Mouse (Mus musculus) bone marrow macrophage, adult 2 months (primary cell): ENCODE measurements at regions not wholly inside any gene's neighbourhood (a gene's known extent, or its start where the extent isn't known, plus 50 kb on each side); places are given as distances from the start of the nearest gene placed in this dataset.

Experiments used
- H3K27ac ChIP-seq: 2 replicates; pipeline ENCODE4 v1.5.1; 2012; ENCODE audit warnings: low read depth, low read length; ENCODE audit not compliant: insufficient read depth
- H3K4me1 ChIP-seq: 2 replicates; pipeline ENCODE4 v1.6.1; 2012; ENCODE audit warnings: low read length; ENCODE audit not compliant: control insufficient read depth, insufficient read depth
- H3K4me3 ChIP-seq: 2 replicates; pipeline ENCODE4 v1.5.1; 2012; ENCODE audit warnings: mild to moderate bottlenecking, low read length, moderate library complexity; ENCODE audit not compliant: insufficient read depth
- CTCF ChIP-seq: IDR thresholded peaks from 2 replicates; pipeline ENCODE4 v1.5.1; 2012; ENCODE audit warnings: low read depth, mild to moderate bottlenecking, low read length, moderate library complexity
- POLR2A ChIP-seq: IDR thresholded peaks from 2 replicates; pipeline ENCODE4 v1.6.1; 2012; ENCODE audit warnings: mild to moderate bottlenecking, low read depth, low read length, borderline replicate concordance

GRCm38 (mm10) chr6:52477380-52477779, 162.8 kb downstream of the Hibadh start:
- TF ChIP-seq CTCF: no peak
- no peak overlapping the region for H3K4me3 ChIP-seq
- H3K4me1 ChIP-seq: peaks cover 31% of the 10 kb centered on the region
- H3K27ac ChIP-seq: peak overlapping the region; percentile 68

GRCm38 (mm10) chr6:52478624-52479023, 161.6 kb downstream of the Hibadh start:
- Histone ChIP-seq H3K4me1 (peaks cover 30% of the 10 kb centered on the region), H3K27ac (no peak overlapping the region), H3K4me3 (no peak overlapping the region)
- TF ChIP-seq POLR2A: no peak
- no peak for TF ChIP-seq CTCF

- no peak for TF ChIP-seq CTCF
- no peak for TF ChIP-seq POLR2A
- H3K4me3 ChIP-seq: no peak overlapping the region
- peaks cover 30% of the 10 kb centered on the region for H3K4me1 ChIP-seq
- H3K27ac ChIP-seq: no peak overlapping the region
These were observed 161.0 kb downstream of the Hibadh start for GRCm38 (mm10) chr6:52479200-52479599.

- Histone ChIP-seq H3K27ac (no peak overlapping the region), H3K4me3 (no peak overlapping the region), H3K4me1 (peaks cover 39% of the 10 kb centered on the region)
- TF ChIP-seq POLR2A (no peak), CTCF (no peak)
These were observed 158.2 kb downstream of the Hibadh start for GRCm38 (mm10) chr6:52481975-52482374.

GRCm38 (mm10) chr6:52486146-52486545, 154.0 kb downstream of the Hibadh start:
- Histone ChIP-seq H3K27ac (peak overlapping the region; percentile 71), H3K4me1 (peaks cover 39% of the 10 kb centered on the region), H3K4me3 (no peak overlapping the region)
- TF ChIP-seq POLR2A: no peak
- TF ChIP-seq CTCF: no peak

GRCm38 (mm10) chr6:52486655-52487054, 153.5 kb downstream of the Hibadh start:
- H3K4me3 ChIP-seq: no peak overlapping the region
- peak overlapping the region; percentile 71 for H3K27ac ChIP-seq
- no peak for TF ChIP-seq POLR2A
- TF ChIP-seq CTCF: no peak
- H3K4me1 ChIP-seq: peaks cover 39% of the 10 kb centered on the region

- peak overlapping the region; percentile 8; the same call in 1 of the 2 replicates for H3K27ac ChIP-seq
- peaks cover 37% of the 10 kb centered on the region for H3K4me1 ChIP-seq
- H3K4me3 ChIP-seq: no peak overlapping the region
- TF ChIP-seq CTCF (no peak), POLR2A (no peak)
These were observed 152.3 kb downstream of the Hibadh start for GRCm38 (mm10) chr6:52487861-52488260.

GRCm38 (mm10) chr6:52490264-52490775, 149.9 kb downstream of the Hibadh start:
- Histone ChIP-seq H3K4me3 (no peak overlapping the region), H3K4me1 (peaks cover 36% of the 10 kb centered on the region), H3K27ac (no peak overlapping the region)
- TF ChIP-seq CTCF: peak; percentile 36; the same call in 1 of the 2 replicates
- TF ChIP-seq POLR2A: no peak

GRCm38 (mm10) chr6:52495301-52495700, 144.9 kb downstream of the Hibadh start:
- no peak overlapping the region for H3K4me3 ChIP-seq
- H3K4me1 ChIP-seq: no peaks in the 10 kb centered on the region
- H3K27ac ChIP-seq: no peak overlapping the region
- no peak for TF ChIP-seq POLR2A
- no peak for TF ChIP-seq CTCF

- Histone ChIP-seq H3K4me1 (no peaks in the 10 kb centered on the region), H3K4me3 (no peak overlapping the region), H3K27ac (no peak overlapping the region)
- TF ChIP-seq POLR2A: no peak
- TF ChIP-seq CTCF: no peak
These were observed 144.3 kb downstream of the Hibadh start for GRCm38 (mm10) chr6:52495855-52496254.
